Mouse (Mus musculus) embryonic facial prominence, embryonic 12.5 days (tissue): Measurements from ENCODE around the gene Vps13d. TPM values are rescaled to one million over a fixed set of nuclear protein-coding genes. Genes with fewer than 3 reads are reported as not detected.
A peak's percentile ranks its signal among the peaks of the same experiment; 100 is the strongest.

ENCODE experiments used
- ATAC-seq: fragments of 200-750 bp; cut with Nextera tagmentation; 2 replicates; pipeline ENCODE4 v1.8.0; 2017; ENCODE audit not compliant: insufficient number of reproducible peaks, insufficient read depth, low FRiP score, low TSS enrichment
- H3K27ac ChIP-seq: fragments of 300-500 bp; sonication (generic); 2 replicates; pipeline ENCODE4 v1.5.1; 2016; ENCODE audit warnings: mild to moderate bottlenecking
- H3K27me3 ChIP-seq: fragments of 300-500 bp; sonication (generic); 2 replicates; pipeline ENCODE4 v1.6.1; 2016; ENCODE audit warnings: mild to moderate bottlenecking, moderate library complexity
- H3K36me3 ChIP-seq: fragments of 300-500 bp; sonication (generic); 2 replicates; pipeline ENCODE4 v1.6.1; 2016; ENCODE audit warnings: mild to moderate bottlenecking
- H3K4me1 ChIP-seq: fragments of 300-500 bp; sonication (generic); 2 replicates; pipeline ENCODE4 v1.6.1; 2016
- H3K4me2 ChIP-seq: fragments of 300-500 bp; sonication (generic); replicated peaks from 2 replicates; pipeline ENCODE4 v1.6.1; 2016; ENCODE audit warnings: mild to moderate bottlenecking, moderate library complexity
- H3K4me3 ChIP-seq: fragments of 300-500 bp; sonication (generic); 2 replicates; pipeline ENCODE4 v1.5.1; 2016; ENCODE audit warnings: mild to moderate bottlenecking
- H3K9ac ChIP-seq: fragments of 300-500 bp; sonication (generic); 2 replicates; pipeline ENCODE4 v1.6.1; 2016; ENCODE audit warnings: mild to moderate bottlenecking, moderate library complexity
- H3K9me3 ChIP-seq: fragments of 300-500 bp; sonication (generic); 2 replicates; pipeline ENCODE4 v1.6.1; 2016; ENCODE audit warnings: mild to moderate bottlenecking, moderate library complexity
- WGBS: fragments of 180-500 bp; shearing (Covaris S2); methylation state at CpG from one replicate; pipeline ENCODE4 v1.1.7; 2016; 5-methylcytosine and 5-hydroxymethylcytosine counted together
- polyA plus RNA-seq: library from polyadenylated mRNA; unstranded; fragments of >200 nt; fragmentation: Nextera tagmentation; extraction: Ambion mirVana; gene quantifications from 2 replicates; pipeline ENCODE4 v1.2.1, GENCODE M21; 2016

Gene Vps13d
- 6.9 and 8.2 TPM in 2 replicates for polyA plus RNA-seq

- peak within 1 kb of the TSS; percentile 94 for H3K4me3 ChIP-seq
- ATAC-seq, result peak; percentile 90
- H3K4me1 ChIP-seq, result peaks cover 10% of the 10 kb centered on the region
- H3K9me3 ChIP-seq, result no peaks in the 10 kb centered on the region
- peak within 1 kb of the TSS; percentile 98 for H3K4me2 ChIP-seq
- peak within 1 kb of the TSS; percentile 83 for H3K9ac ChIP-seq
- peaks cover 4% of the 10 kb centered on the region; the same call in 1 of the 2 replicates for H3K36me3 ChIP-seq
- peak within 1 kb of the TSS; percentile 50; the same call in 1 of the 2 replicates for H3K27ac ChIP-seq
- WGBS, result under 1% methylated on average over 53 of the region's 53 CpGs
- H3K27me3 ChIP-seq, result no peaks in the 10 kb centered on the region
These were observed at the start of gene Vps13d for GRCm38 (mm10) chr4:145194559-145195162. Gene Vps13d (minus strand): TSS chr4:145195005.

- WGBS, result 56% methylated on average over 1 of the region's 1 CpGs
- H3K9me3 ChIP-seq, result no peaks in the 10 kb centered on the region
- no peak for ATAC-seq
- H3K4me3 ChIP-seq, result no peak overlapping the region
- no peak overlapping the region for H3K9ac ChIP-seq
- 0 out of 2 replicates have a peak, but pooled peaks cover 6% of the 10 kb centered on the region for H3K4me1 ChIP-seq
- H3K27me3 ChIP-seq, result peaks cover 37% of the 10 kb centered on the region
- no peak overlapping the region for H3K27ac ChIP-seq
- no peaks in the 10 kb centered on the region for H3K36me3 ChIP-seq
- no peak overlapping the region for H3K4me2 ChIP-seq
These were observed 48.0 kb upstream of the Vps13d start for GRCm38 (mm10) chr4:145242719-145243350.

- H3K9me3 ChIP-seq, result no peaks in the 10 kb centered on the region
- no peak for ATAC-seq
- H3K27me3 ChIP-seq, result peaks cover 16% of the 10 kb centered on the region
- H3K36me3 ChIP-seq, result no peaks in the 10 kb centered on the region
- 64% methylated on average over 4 of the region's 4 CpGs for WGBS
- no peak overlapping the region for H3K4me3 ChIP-seq
- 0 out of 2 replicates have a peak, but pooled peaks cover 6% of the 10 kb centered on the region for H3K4me1 ChIP-seq
- no peak overlapping the region for H3K9ac ChIP-seq
- H3K27ac ChIP-seq, result no peak overlapping the region
- H3K4me2 ChIP-seq, result no peak overlapping the region
These were observed 46.0 kb upstream of the Vps13d start for GRCm38 (mm10) chr4:145240723-145241231.

GRCm38 (mm10) chr4:145239049-145239830 is 44.4 kb upstream of the Vps13d start:
- no peaks in the 10 kb centered on the region for H3K36me3 ChIP-seq
- H3K4me1 ChIP-seq, result 0 out of 2 replicates have a peak, but pooled peaks cover 6% of the 10 kb centered on the region
- H3K27me3 ChIP-seq, result peaks cover 3% of the 10 kb centered on the region; the same call in 1 of the 2 replicates
- 33% methylated on average over 4 of the region's 4 CpGs for WGBS
- no peaks in the 10 kb centered on the region for H3K9me3 ChIP-seq
- no peak for ATAC-seq
- no peak overlapping the region for H3K4me2 ChIP-seq
- H3K9ac ChIP-seq, result no peak overlapping the region
- no peak overlapping the region for H3K4me3 ChIP-seq
- H3K27ac ChIP-seq, result no peak overlapping the region

- WGBS, result 87% methylated on average over 7 of the region's 7 CpGs
These were observed 41.2 kb upstream of the Vps13d start for GRCm38 (mm10) chr4:145236027-145236426.

GRCm38 (mm10) chr4:145233487-145234228 is 38.9 kb upstream of the Vps13d start:
- no peak overlapping the region for H3K9ac ChIP-seq
- no peaks in the 10 kb centered on the region for H3K4me1 ChIP-seq
- H3K4me2 ChIP-seq, result no peak overlapping the region
- H3K9me3 ChIP-seq, result no peaks in the 10 kb centered on the region
- no peaks in the 10 kb centered on the region for H3K27me3 ChIP-seq
- 53% methylated on average over 3 of the region's 3 CpGs for WGBS
- no peaks in the 10 kb centered on the region for H3K36me3 ChIP-seq
- no peak overlapping the region for H3K4me3 ChIP-seq
- H3K27ac ChIP-seq, result no peak overlapping the region
- ATAC-seq, result no peak

More at GRCm38 (mm10) chr4:145236027-145236426, 41.2 kb upstream of the Vps13d start:
- no peaks in the 10 kb centered on the region for H3K36me3 ChIP-seq
- H3K4me2 ChIP-seq, result no peak overlapping the region
- no peak overlapping the region for H3K27ac ChIP-seq
- no peaks in the 10 kb centered on the region for H3K27me3 ChIP-seq
- no peak overlapping the region for H3K4me3 ChIP-seq
- H3K9ac ChIP-seq, result no peak overlapping the region
- H3K4me1 ChIP-seq, result 0 out of 2 replicates have a peak, but pooled peaks cover 6% of the 10 kb centered on the region
- ATAC-seq, result no peak
- no peaks in the 10 kb centered on the region for H3K9me3 ChIP-seq

- H3K4me1 ChIP-seq, result no peaks in the 10 kb centered on the region
- no peak overlapping the region for H3K4me3 ChIP-seq
- H3K27ac ChIP-seq, result no peak overlapping the region
- ATAC-seq, result no peak
- no peak overlapping the region for H3K4me2 ChIP-seq
- H3K36me3 ChIP-seq, result no peaks in the 10 kb centered on the region
- H3K9ac ChIP-seq, result no peak overlapping the region
- no peaks in the 10 kb centered on the region for H3K9me3 ChIP-seq
- 92% methylated on average over 5 of the region's 5 CpGs for WGBS
- H3K27me3 ChIP-seq, result no peaks in the 10 kb centered on the region
These were observed 36.9 kb upstream of the Vps13d start for GRCm38 (mm10) chr4:145231732-145232131.

GRCm38 (mm10) chr4:145230647-145231046 is 35.8 kb upstream of the Vps13d start:
- Histone ChIP-seq H3K4me2 (no peak overlapping the region), H3K4me1 (no peaks in the 10 kb centered on the region), H3K9ac (no peak overlapping the region), H3K36me3 (no peaks in the 10 kb centered on the region), H3K27me3 (no peaks in the 10 kb centered on the region), H3K4me3 (no peak overlapping the region), H3K27ac (no peak overlapping the region), H3K9me3 (no peaks in the 10 kb centered on the region)
- 90% methylated on average over 2 of the region's 2 CpGs for WGBS
- ATAC-seq, result no peak

- no peaks in the 10 kb centered on the region for H3K27me3 ChIP-seq
- no peaks in the 10 kb centered on the region for H3K9me3 ChIP-seq
- ATAC-seq, result no peak; the same call in 1 of the 2 replicates
- no peaks in the 10 kb centered on the region for H3K36me3 ChIP-seq
- no peak overlapping the region for H3K27ac ChIP-seq
- WGBS, result 83% methylated on average over 5 of the region's 5 CpGs
- H3K4me1 ChIP-seq, result no peaks in the 10 kb centered on the region
- H3K9ac ChIP-seq, result no peak overlapping the region
- H3K4me3 ChIP-seq, result no peak overlapping the region
- no peak overlapping the region for H3K4me2 ChIP-seq
These were observed 34.8 kb upstream of the Vps13d start for GRCm38 (mm10) chr4:145229524-145230163.

- Histone ChIP-seq H3K36me3 (no peaks in the 10 kb centered on the region), H3K27ac (no peak overlapping the region), H3K9ac (no peak overlapping the region), H3K4me2 (no peak overlapping the region), H3K4me3 (no peak overlapping the region), H3K4me1 (no peaks in the 10 kb centered on the region), H3K9me3 (no peaks in the 10 kb centered on the region), H3K27me3 (no peaks in the 10 kb centered on the region)
- 93% methylated on average over 6 of the region's 6 CpGs for WGBS
- no peak for ATAC-seq
These were observed 34.2 kb upstream of the Vps13d start for GRCm38 (mm10) chr4:145229051-145229450.

- Histone ChIP-seq H3K4me1 (no peaks in the 10 kb centered on the region), H3K4me3 (no peak overlapping the region), H3K9ac (no peak overlapping the region), H3K4me2 (no peak overlapping the region), H3K9me3 (no peaks in the 10 kb centered on the region), H3K27ac (no peak overlapping the region), H3K27me3 (no peaks in the 10 kb centered on the region), H3K36me3 (no peaks in the 10 kb centered on the region)
- 78% methylated on average over 4 of the region's 4 CpGs for WGBS
- ATAC-seq, result no peak
These were observed 29.8 kb upstream of the Vps13d start for GRCm38 (mm10) chr4:145224613-145225012.
